Mouse (Mus musculus): Measurements from ENCODE around the gene Rxfp2.

Gene Rxfp2

GRCm38 (mm10) chr5:150044533-150044932, 26.1 kb downstream of the Rxfp2 start:
- no peak for DNase-seq (ENCODE audit: low spot score in 2 of 2)

GRCm38 (mm10) chr5:150046438-150046837, 28.0 kb downstream of the Rxfp2 start:
- no peak for DNase-seq (ENCODE audit: low spot score in 2 of 2)

DNA sequence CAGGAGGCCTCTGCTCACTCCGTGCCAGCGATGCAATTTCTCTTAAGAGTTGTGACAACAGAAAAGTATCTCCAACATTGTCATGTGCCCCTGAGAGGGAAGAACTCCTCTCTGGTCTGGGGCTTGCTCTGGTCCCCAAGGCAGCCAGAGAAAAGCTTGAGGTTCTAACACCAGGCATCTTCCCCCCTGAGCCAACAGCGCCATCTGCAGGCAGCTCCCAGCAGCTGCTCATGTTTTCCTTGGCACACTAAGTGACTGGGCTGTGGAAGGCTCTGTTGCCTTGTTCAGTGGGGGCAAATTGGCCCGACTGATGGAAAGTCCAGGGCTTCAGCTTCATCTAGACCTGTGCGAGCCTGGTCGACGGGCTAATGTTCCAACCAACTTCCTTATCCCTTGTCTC, 31.5 kb downstream of the Rxfp2 start:
- DNase-seq (ENCODE audit: low spot score in 2 of 2): peak in 1 of 2 experiments; percentile 41

DNA sequence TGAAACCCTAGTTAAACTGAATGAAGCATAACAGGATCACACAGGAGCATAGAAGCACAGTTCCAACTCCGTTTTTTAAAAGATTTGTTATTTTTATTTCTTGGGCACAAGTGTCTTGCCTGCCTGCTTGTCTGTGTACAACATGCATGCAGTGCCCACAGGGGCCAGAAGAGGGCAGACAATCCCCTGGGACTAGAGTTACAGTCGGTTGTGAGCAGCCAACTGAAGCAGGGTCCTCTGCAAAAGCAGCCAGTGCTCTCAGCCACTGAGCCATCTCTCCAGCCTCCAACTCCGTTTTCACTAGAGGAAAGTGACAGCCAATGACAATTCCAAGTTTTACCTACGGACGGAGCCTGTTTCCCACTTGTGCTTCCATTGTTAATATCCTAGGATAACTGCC, 33.4 kb downstream of the Rxfp2 start:
- DNase-seq (ENCODE audit: low spot score in 2 of 2): peak in 1 of 2 experiments; percentile 35

- DNase-seq (ENCODE audit: low spot score in 2 of 2): peak in 1 of 2 experiments; percentile 52
Measured at GRCm38 (mm10) chr5:150053294-150053693, 34.8 kb downstream of the Rxfp2 start.

- DNase-seq (ENCODE audit: low spot score in 2 of 2): no peak
Measured at GRCm38 (mm10) chr5:150053956-150054355, 35.5 kb downstream of the Rxfp2 start.

DNA sequence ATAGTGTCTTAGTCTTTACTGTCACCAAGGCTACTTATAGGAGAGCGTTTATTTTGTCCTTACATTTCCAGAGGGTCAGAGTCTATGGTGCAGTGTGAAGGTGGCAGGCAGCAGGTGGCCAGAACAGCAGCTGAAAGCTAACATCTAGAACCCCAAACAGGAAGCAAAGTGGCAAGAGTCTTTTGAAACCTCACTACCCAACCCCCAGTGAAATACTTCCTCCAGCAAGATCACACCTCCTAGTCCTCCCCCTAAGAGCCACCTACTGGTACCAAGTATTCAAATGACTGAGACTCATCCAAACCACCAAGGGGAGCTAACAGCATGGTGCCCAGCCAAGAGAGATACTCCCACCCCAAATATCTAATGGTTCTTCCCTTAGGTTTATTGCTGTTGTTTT, 36.8 kb downstream of the Rxfp2 start:
- no peak for DNase-seq (ENCODE audit: low spot score in 2 of 2)

GRCm38 (mm10) chr5:150056056-150056455, 37.6 kb downstream of the Rxfp2 start:
- DNase-seq (ENCODE audit: low spot score in 2 of 2): no peak

- DNase-seq (ENCODE audit: low spot score in 2 of 2): no peak
Measured at GRCm38 (mm10) chr5:150058845-150059244, 40.4 kb downstream of the Rxfp2 start.

DNA sequence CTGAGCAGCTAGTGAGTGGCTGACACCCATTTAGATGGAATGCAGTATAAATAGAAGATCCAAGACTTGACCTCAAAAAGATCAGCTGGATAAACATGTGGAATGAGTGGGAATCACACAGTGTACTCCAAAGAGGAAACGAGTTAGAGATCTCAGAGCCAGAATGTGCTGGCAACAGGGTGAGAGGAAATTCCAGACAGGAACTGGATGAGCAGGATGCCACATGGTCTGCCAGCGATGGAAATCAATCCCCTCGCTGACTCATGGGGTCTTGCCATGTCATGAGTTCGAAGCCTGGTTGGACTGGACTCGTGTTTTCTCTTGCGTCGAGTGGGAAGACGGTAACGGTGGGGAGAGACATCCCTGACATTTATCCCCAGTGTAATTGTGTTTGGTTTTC, 41.0 kb downstream of the Rxfp2 start:
- DNase-seq (ENCODE audit: low spot score in 2 of 2): no peak

DNA sequence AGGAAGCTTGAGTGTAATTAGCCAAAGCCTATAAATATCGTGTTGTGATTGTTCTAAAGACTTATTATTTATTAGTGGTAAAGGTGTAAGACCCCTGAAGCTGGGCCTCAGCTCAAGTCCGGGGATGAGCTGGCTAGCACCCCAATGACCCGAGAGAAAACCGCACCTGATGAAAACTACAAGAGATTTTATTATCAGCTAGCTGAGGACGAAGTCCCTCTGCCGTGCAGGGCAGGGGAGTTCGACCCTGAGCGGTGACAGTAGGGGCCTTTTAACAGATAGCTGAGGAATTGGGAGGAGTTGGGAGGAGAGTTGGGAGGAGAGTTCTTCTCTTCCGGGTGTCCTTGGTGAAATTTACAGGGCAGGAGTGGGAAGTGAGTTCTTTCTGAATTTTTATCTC, 42.6 kb downstream of the Rxfp2 start:
- DNase-seq (ENCODE audit: low spot score in 2 of 2): no peak

DNA sequence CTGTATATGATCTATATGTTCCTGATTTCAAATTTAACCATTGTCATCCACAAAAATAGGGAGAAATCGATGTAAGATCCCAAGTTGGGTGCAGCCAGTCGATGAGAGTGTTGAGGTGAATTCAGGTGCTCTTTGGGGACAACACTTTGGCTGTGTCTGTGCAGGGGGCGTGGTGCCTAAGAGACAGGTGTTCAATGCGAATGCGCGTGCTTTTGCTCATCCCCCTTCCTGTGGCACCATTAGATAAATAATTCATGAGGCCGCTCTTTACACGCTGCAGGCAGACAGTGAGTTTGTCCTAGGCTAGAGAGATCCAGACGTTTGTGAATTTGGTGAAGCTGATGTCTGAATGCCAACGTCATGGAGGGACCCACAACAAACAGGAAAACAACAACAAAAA, 45.8 kb downstream of the Rxfp2 start:
- no peak for DNase-seq (ENCODE audit: low spot score in 2 of 2)

DNA sequence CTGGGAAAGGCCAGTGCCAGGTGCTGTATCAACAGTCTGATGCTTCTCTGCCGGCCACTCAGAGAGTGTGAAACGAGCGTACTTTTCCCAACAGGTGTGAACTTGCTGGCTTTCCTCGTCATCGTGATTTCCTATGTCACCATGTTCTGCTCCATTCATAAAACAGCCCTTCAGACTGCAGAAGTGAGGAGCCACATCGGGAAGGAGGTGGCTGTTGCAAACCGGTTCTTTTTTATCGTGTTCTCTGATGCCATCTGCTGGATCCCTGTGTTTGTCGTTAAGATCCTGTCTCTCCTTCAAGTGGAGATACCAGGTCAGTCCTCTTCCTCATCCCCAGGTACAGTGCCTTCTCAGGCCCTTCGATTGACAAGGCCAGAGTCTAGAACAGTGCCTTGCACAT, 51.6 kb downstream of the Rxfp2 start:
- peak; percentile 51 to 72 for DNase-seq (ENCODE audit: low spot score in 2 of 2)

GRCm38 (mm10) chr5:150071738-150072137, 53.3 kb downstream of the Rxfp2 start:
- no peak for DNase-seq (ENCODE audit: low spot score in 2 of 2)

- peak in 1 of 2 experiments; percentile 7 for DNase-seq (ENCODE audit: low spot score in 2 of 2)
Measured at GRCm38 (mm10) chr5:150079866-150080797, 61.7 kb downstream of the Rxfp2 start.

GRCm38 (mm10) chr5:150082696-150083095, 64.2 kb downstream of the Rxfp2 start:
- no peak for DNase-seq (ENCODE audit: low spot score in 2 of 2)

DNA sequence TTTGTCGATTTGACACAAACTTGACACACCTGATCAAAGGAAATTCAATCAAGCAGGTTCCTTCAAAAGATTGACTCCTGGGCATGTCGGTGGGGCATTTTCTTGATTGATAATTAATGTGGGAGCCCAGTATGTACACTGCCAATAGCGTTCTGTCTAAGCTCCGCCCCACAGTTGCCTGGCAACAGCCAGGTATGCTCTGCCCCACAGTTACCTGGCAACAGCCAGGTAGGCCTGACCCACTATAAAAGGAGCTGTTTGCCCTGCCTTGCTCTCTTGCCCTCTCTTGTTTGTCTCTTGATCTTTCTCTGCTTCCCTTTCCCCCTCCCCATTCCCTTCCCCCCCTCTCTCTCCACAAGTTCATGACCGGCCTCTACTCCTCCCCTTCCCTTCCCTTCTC, 64.7 kb downstream of the Rxfp2 start:
- DNase-seq (ENCODE audit: low spot score in 2 of 2): no peak

DNA sequence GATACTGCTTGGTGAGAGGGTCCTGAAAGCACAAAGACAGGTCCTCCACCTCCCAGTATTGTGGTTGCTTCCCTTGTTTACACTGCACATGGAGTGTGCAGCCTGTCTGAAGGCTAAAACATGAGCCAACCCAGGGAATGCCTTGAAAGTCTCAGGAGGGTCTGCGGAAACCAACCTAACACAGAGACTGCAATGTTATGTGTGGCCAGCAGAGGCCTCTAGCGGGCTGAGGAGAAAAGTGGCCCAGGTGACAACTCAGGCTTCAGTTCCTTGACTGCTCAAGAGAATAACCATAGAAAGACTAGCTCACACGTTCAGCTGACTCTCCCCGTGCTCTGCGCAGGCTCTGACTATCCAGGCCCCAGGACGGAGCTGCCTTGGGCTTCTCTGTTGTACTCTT, 79.1 kb downstream of the Rxfp2 start:
- peak; percentile 39 to 68 for DNase-seq (ENCODE audit: low spot score in 2 of 2)

DNA sequence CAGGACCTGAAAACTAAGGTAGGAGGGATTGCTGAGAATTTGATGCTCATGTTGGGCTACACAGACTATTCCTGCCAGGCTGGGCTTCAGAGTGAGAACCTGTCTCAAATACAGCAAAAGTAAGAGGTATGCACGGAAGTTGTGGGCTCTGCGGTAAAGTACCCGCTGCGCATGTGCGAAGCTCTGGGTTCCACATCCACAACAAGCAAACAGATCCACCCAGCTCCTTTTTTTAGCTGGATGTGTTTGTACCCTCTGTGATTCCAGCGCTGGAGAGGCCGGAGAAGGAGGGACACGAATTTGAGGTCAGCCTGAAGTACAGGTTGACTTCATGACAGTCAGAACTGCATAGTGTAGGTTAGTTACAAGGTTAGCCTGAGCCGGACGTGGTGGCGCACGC, 80.3 kb downstream of the Rxfp2 start:
- DNase-seq (ENCODE audit: low spot score in 2 of 2): no peak

DNA sequence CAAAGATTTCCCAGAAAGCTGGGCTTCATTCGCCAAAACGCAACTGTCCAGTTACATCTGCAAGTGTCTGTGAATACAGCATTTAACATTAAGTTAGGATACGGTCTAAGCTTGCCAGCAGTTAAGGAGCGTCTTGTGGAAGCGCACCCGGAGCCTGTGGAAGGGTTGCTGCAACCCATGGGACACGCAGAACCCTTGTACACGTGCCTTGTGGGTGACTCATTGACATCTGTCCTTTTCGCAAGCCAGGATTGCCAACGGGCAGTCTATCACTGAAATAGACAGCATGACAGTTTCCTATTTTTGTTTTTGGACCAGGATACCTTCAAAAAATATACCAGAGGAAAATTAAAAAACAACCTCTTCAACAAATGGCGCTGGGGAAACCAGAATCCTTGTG, 83.3 kb downstream of the Rxfp2 start:
- no peak for DNase-seq (ENCODE audit: low spot score in 2 of 2)

DNA sequence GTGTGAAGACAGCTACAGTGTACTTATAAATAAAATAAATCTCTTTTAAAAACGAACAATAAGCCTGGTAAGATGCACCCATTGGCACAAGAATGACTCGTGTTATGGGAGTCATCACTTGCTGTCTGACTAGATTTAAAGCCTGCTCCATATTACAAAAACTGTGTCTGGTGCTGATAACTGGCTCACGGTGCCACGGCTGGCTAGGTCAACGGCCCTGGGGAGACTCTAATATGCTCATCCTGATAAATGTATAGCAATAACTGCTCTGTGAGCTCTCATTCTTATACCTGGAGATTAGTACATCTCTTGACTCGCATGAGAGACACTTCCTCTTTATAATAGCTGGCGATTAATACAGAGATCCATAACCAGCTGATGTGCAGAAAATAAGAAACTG, 87.9 kb downstream of the Rxfp2 start:
- DNase-seq (ENCODE audit: low spot score in 2 of 2): no peak

DNA sequence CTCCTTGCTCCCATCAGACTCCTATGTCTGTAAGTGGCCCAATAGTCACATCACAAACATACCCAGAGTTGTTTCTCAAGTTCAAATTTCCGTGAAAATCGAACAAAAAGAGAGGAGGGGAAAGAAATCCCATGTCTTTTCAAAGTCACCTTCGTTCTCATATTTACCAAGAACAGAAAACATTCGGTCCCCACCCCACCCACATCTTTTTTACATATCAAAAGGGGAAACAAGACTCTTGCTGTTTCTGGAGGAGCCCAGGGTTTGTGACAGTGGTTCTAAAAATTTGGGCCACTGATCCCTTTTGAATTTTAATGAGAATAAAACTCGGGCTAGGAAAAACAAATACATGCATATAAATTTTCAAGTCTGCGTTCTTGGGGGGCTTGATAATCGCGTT, 92.8 kb downstream of the Rxfp2 start:
- no peak for DNase-seq (ENCODE audit: low spot score in 2 of 2)

- DNase-seq (ENCODE audit: low spot score in 2 of 2): no peak
Measured at GRCm38 (mm10) chr5:150114007-150114406, 95.5 kb downstream of the Rxfp2 start.

- DNase-seq (ENCODE audit: low spot score in 2 of 2): no peak
Measured at GRCm38 (mm10) chr5:150114778-150115177, 96.3 kb downstream of the Rxfp2 start.

Data from frontal cortex, postnatal 36 days (tissue).